Mouse (Mus musculus) T-helper 17 cell (primary cell): ENCODE measurements around the gene Gsdma.
"Not testable (repeated sequence)": the region's sequence is repeated elsewhere in the genome, so short reads cannot be mapped to it uniquely, and the experiment has no call there.

Experiments
- in situ Hi-C, 2 experiments: fragments of 300-600 bp; cut with MboI, MseI; formaldehyde crosslinking; loops; 1 replicate in 1 of 2; 2 replicates in 1 of 2; pipeline ENCODE4 v1.15.1; 2025; ENCODE audit warnings: high pct_unique_total_duplicates in 2 of 2

Gene Gsdma

GRCm38 (mm10) chr11:98707401-98708281 is 43.5 kb downstream of the Gsdma start:
- in situ Hi-C loops, result no loop called here

DNA sequence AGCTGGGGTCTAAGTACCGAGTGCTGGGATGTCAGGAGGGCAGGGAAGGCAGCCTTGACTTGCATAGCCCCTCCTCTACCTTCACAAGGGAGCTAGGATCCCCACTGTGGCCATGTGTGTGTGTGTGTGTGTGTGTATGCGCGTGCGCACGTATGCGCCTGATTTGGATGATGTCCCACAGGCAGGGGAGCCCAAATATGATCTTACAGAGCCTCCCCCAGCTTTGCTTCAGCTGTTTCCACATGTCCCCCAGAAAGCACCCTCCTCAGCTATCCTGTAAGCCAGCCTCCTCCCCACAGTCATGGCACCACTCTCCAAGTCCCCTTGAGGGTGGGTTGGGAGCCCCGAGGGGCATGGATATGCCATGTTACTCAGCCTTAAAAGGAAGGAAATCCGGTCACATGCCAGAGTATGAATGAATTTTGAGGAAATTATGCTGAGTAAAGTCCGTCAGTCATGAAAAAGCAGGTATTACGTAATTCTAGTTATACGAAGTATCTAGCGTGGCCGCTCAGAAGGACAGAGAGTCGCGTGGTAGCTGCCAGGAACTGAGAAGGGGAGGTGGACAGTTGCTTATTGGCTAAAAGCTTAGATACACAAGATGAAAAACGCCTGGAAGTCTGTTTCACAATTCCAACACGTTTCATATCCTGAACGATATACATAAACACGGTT is 44.3 kb downstream of the Gsdma start:
- in situ Hi-C loops, result no loop called here

DNA sequence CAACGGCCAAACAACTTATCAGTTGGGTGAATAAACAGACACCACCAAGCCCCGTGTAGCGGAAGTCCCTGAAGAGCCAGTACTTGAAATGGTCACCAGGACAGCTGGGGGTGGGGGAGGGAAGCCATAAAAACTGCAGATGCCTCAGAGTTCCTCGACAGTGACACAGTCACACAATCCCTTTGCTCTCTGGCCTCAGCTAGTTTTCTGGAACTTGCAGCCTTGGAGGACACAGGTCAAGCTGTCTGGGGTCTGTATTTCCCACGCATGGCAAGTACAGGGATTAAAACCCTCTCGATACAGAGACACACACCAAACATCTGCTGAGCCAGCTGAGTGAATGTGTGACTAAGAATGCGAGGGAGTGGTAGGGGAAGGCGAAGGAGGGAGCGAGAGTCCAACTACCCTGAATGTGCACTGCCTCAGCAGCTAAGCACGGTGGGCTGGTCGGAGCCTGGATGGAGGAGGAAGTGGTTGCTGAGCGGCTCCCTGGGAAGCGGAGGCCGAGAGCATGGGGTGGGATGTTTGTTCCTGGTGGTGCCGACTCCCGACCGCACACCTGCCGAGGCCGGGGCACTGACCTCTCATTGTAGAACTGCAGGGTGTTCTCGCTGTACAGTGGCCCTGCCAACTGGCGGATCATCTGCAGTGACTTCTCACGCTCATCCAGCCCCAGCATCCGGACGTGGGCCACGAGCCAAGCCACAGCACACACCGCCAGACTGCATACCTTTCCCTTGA is 45.0 kb downstream of the Gsdma start:
- in situ Hi-C loops, result no loop called here

DNA sequence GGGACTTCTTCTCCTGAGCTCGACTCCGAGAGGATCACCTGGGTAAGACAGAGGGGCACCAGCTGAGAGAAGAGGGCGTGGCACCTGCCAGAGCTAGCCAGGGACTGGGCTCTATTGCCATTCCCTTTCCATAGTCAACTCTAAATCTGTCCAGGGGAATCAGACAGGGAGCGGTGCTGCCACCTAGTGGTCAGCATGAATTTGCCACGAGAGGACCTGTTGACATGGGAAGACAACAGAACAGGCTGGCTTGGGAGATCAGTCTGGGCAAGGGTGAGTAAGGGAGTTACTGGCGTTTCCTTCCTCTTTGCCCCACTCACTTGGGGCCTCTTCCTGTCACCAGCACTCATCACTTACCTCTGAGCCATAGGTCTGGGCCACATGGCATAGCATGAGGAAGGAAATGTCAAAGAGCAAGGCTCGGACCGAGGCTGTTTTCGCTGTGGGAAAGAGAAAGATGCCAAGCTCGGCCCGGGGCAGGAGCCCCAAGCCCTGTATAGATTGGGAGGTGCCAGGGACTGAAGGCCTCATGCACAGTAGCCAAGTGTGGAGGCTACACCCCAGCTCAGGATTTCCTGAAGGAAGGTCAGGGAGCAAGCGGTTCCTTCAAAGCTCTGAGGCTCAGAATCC is 46.4 kb downstream of the Gsdma start:
- in situ Hi-C loops, result no loop called here

- in situ Hi-C loops, result no loop called here
These were observed 46.9 kb downstream of the Gsdma start for GRCm38 (mm10) chr11:98711046-98711434.

GRCm38 (mm10) chr11:98712009-98712408 is 47.9 kb downstream of the Gsdma start:
- in situ Hi-C loops, result not testable (repeated sequence)

DNA sequence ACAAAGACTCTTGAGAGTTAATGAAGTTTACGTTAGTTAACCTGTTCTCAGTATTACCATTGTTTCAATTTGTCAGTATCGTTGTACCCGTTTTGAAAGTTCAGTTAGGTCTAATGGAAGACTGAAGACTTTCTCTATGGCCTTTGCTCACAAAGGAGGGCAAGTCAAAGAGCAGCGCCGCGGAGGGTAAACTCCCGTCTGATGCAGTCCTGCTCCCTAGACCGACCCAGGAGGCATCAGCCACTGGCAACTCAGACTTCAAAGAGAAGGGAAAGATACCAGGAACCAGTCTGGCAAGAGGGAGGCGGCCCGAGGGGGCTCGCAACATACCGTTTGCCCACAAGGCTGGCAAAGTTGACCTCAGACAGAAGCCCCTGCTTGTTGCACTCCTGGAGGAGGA is 49.6 kb downstream of the Gsdma start:
- in situ Hi-C loops, result no loop called here

GRCm38 (mm10) chr11:98715946-98716345 is 51.8 kb downstream of the Gsdma start:
- in situ Hi-C loops, result no loop called here

GRCm38 (mm10) chr11:98717904-98718303 is 53.8 kb downstream of the Gsdma start:
- in situ Hi-C loops, result no loop called here

- in situ Hi-C loops, result no loop called here
These were observed 56.6 kb downstream of the Gsdma start for GRCm38 (mm10) chr11:98720756-98721155.

DNA sequence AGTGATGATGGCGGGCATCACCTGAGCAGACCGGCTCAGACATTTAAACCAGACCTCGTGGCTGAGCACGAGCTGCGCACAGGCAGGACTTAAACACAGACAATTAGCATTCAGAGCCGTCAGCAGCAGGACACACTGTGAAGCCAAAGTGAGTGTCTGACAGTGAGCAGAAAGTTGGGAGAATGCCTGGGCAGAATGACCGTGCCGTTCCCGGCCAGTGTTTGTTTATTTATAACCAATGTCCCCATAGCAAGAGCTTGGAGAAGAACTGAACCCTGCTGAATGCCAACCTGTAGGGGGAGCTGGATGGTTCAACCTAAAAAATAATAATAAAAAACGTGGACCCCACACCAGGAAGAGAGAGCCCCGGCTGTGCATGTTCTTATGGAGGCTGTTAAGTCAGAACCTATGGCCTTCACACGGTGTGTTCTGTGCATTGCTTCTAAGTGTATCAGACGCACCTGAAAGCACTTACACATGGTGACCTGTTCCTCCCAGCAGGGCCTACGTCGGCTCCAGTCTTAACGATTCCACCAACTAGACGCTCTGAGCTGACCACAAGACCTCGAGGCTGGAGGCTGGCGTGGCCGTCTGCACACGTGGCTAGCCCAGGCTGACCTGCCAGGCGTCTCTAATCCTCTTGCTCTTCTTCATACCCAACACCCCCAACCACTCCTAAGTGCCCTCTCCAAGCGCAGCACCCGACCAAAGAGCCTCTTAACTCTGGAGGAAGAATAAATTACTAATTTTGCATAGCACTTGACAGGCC is 57.5 kb downstream of the Gsdma start:
- in situ Hi-C loops, result no loop called here

DNA sequence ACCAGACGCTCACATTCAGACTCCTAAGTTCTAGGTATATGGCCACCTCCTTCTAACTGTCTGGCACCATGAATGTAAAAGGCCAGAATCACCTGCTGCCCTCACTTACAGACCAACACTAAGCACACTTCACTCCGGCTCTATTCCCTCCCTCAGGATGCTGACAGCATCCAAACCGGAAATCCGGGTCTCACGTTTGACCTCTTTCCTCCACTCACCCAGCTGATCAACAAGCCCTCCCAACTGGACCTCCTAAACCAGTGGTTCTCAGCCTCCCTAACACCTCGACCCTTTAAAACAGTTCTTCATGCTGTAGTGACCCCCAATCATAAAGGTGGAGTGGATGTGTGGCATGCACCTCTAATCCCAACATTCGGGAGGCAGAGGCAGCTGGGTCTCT is 58.9 kb downstream of the Gsdma start:
- in situ Hi-C loops, result no loop called here

DNA sequence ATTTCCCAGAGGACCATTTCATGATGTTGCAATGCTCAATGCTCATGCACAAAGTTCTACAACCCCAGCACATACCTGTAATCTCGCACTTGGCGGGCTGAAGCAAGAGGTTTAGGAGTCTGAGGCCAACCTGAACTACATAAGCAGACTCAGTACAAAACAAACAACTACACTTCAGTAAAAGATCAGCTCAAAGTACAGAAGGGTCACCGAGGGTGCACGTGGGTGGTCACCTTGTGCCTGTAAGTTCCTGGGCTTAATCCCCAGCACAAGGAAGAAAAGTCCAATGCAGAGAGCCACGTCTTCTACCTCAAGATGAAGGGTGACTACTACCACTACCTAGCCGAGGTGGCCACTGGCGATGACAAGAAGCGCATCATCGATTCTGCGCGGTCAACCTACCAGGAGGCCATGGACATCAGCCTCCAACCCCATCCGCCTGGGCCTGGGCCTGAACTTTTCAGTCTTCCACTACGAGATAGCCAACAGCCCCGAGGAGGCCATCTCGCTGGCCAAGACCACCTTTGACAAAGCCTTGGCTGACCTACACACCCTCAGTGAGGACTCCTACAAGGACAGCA is 61.9 kb downstream of the Gsdma start:
- in situ Hi-C loops, result loop anchor here in 1 of 2 experiments (25.0 kb wide), 1 partner anchor 864 kb away; no protein-coding TSS in a partner anchor
